Mouse (Mus musculus) CH12.LX (cell line): ENCODE data around the gene Gm3952. TPM values are rescaled to one million over a fixed set of nuclear protein-coding genes. Genes with fewer than 3 reads are reported as not detected.

Experiments
- DNase-seq: peaks from one replicate; pipeline ENCODE4 v3.0.0-alpha.2; 2013; ENCODE audit errors: extremely low read depth
- H3K27ac ChIP-seq: 2 replicates; pipeline ENCODE4 v1.5.1; 2012; ENCODE audit warnings: low read depth, mild to moderate bottlenecking, control low read depth, moderate library complexity; ENCODE audit not compliant: insufficient read depth
- H3K27me3 ChIP-seq: replicated peaks from 2 replicates; pipeline ENCODE3; 2012; ENCODE audit warnings: inconsistent platforms
- H3K36me3 ChIP-seq, 2 experiments: replicated peaks in 1 of 2; 2 replicates each; pipeline versions ENCODE3 to v1.6.1; 2012; ENCODE audit warnings: inconsistent platforms in 1 of 2, low read length in 1 of 2, mild to moderate bottlenecking in 1 of 2, mixed read lengths in 1 of 2, moderate library complexity in 1 of 2; ENCODE audit not compliant: control insufficient read depth in 1 of 2, insufficient read depth in 1 of 2
- H3K4me1 ChIP-seq, 2 experiments: 2 replicates each; pipeline ENCODE4 v1.6.1; 2012; ENCODE audit warnings: inconsistent platforms in 1 of 2, moderate library complexity in 1 of 2; ENCODE audit not compliant: insufficient read depth in 2 of 2, control insufficient read depth in 1 of 2
- H3K4me2 ChIP-seq: 2 replicates; pipeline ENCODE4 v1.6.1; 2012; ENCODE audit warnings: low read depth, mild to moderate bottlenecking, control low read depth; ENCODE audit not compliant: poor library complexity, insufficient read depth, severe bottlenecking
- H3K4me3 ChIP-seq, 3 experiments: fragments of 150-350 bp in 1 of 3; sonication (generic) in 1 of 3; replicated peaks in 1 of 3; 2 replicates each; pipeline versions ENCODE3 to v1.5.1; 2011 to 2012; ENCODE audit warnings: low read depth in 2 of 3, low read length in 2 of 3, mild to moderate bottlenecking in 2 of 3, moderate library complexity in 2 of 3, control low read depth in 1 of 3, improper control_type of control experiment in 1 of 3, inconsistent platforms in 1 of 3, mixed read lengths in 1 of 3; ENCODE audit not compliant: poor library complexity in 1 of 3
- H3K79me2 ChIP-seq: replicated peaks from 2 replicates; pipeline ENCODE4 v1.6.1; 2012; ENCODE audit warnings: mild to moderate bottlenecking, moderate library complexity; ENCODE audit not compliant: control insufficient read depth, poor library complexity, insufficient read depth, severe bottlenecking; ENCODE audit errors: extremely low read depth
- H3K9ac ChIP-seq: 2 replicates; pipeline ENCODE4 v1.6.1; 2012; ENCODE audit warnings: low read depth, mild to moderate bottlenecking, control low read depth, moderate library complexity; ENCODE audit not compliant: insufficient read depth
- H3K9me3 ChIP-seq: replicated peaks from 2 replicates; pipeline ENCODE3; 2012; ENCODE audit warnings: low read length, inconsistent platforms, mixed read lengths
- CHD1 ChIP-seq: IDR thresholded peaks from 2 replicates; pipeline ENCODE4 v1.6.1; 2012; ENCODE audit warnings: low read depth, low read length, improper control_type of control experiment, inconsistent platforms
- CHD2 ChIP-seq: IDR thresholded peaks from 2 replicates; pipeline ENCODE4 v1.6.1; 2011; ENCODE audit warnings: low read length, improper control_type of control experiment
- EP300 ChIP-seq: IDR thresholded peaks from 2 replicates; pipeline ENCODE4 v1.6.1; 2011; ENCODE audit warnings: low read length, improper control_type of control experiment
- ETS1 ChIP-seq: conservative IDR thresholded peaks from 2 replicates; pipeline ENCODE4 v1.6.1; 2012; ENCODE audit warnings: low read depth, mild to moderate bottlenecking, inconsistent platforms, low read length, improper control_type of control experiment, moderate library complexity
- JUND ChIP-seq: conservative IDR thresholded peaks from 2 replicates; pipeline ENCODE4 v1.6.1; 2011; ENCODE audit warnings: low read depth, low read length, improper control_type of control experiment
- KAT2A ChIP-seq: IDR thresholded peaks from 2 replicates; pipeline ENCODE4 v1.6.1; 2012; ENCODE audit warnings: low read length, improper control_type of control experiment, inconsistent platforms; ENCODE audit not compliant: insufficient replicate concordance
- MAX ChIP-seq: IDR thresholded peaks from 2 replicates; pipeline ENCODE4 v1.6.1; 2011; ENCODE audit warnings: low read length, improper control_type of control experiment
- MAZ ChIP-seq: IDR thresholded peaks from 2 replicates; pipeline ENCODE4 v1.6.1; 2012; ENCODE audit warnings: low read depth, mild to moderate bottlenecking, inconsistent platforms, low read length, improper control_type of control experiment, moderate library complexity
- MYC ChIP-seq: IDR thresholded peaks from 2 replicates; pipeline ENCODE4 v1.6.1; 2011; ENCODE audit warnings: low read depth, mild to moderate bottlenecking, improper control_type of control experiment, low read length
- NELFE ChIP-seq: IDR thresholded peaks from 2 replicates; pipeline ENCODE4 v1.6.1; 2011; ENCODE audit warnings: low read depth, low read length, improper control_type of control experiment
- RAD21 ChIP-seq: IDR thresholded peaks from 2 replicates; pipeline ENCODE4 v1.6.1; 2011; ENCODE audit warnings: low read depth, mild to moderate bottlenecking, low read length, improper control_type of control experiment, moderate library complexity
- RCOR1 ChIP-seq: conservative IDR thresholded peaks from 2 replicates; pipeline ENCODE4 v1.6.1; 2012; ENCODE audit warnings: low read depth, mild to moderate bottlenecking, inconsistent platforms, low read length, improper control_type of control experiment
- SMC3 ChIP-seq: IDR thresholded peaks from 2 replicates; pipeline ENCODE4 v1.6.1; 2011; ENCODE audit warnings: low read depth, low read length, improper control_type of control experiment
- USF1 ChIP-seq: IDR thresholded peaks from 2 replicates; pipeline ENCODE4 v1.6.1; 2014; ENCODE audit warnings: low read depth, mild to moderate bottlenecking, inconsistent platforms, low read length, improper control_type of control experiment
- ZKSCAN1 ChIP-seq: IDR thresholded peaks from 2 replicates; pipeline ENCODE4 v1.6.1; 2012; ENCODE audit warnings: low read depth, inconsistent platforms, low read length, improper control_type of control experiment, borderline replicate concordance
- ZMIZ1 ChIP-seq: IDR thresholded peaks from 2 replicates; pipeline ENCODE4 v1.6.1; 2012; ENCODE audit warnings: low read depth, mild to moderate bottlenecking, inconsistent platforms, low read length, improper control_type of control experiment
- ZNF384 ChIP-seq: IDR thresholded peaks from 2 replicates; pipeline ENCODE4 v1.6.1; 2012; ENCODE audit warnings: low read depth, low read length, improper control_type of control experiment, inconsistent platforms
- dilution Hi-C: fragments of 300-500 bp; cut with MboI; formaldehyde crosslinking; loops from 2 replicates; pipeline ENCODE4 v1.14.3; 2020; ENCODE audit warnings: low sequenced_read_pairs; ENCODE audit not compliant: extremely low pct_unique_long_range_greater_than_20kb, extremely low pct_ligation_motif_present
- in situ Hi-C: fragments of 300-500 bp; cut with MboI; formaldehyde crosslinking; loops from 3 replicates; pipeline ENCODE4 v1.14.3; 2019; ENCODE audit warnings: low sequenced_read_pairs, low pct_ligation_motif_present, low pct_unique_long_range_greater_than_20kb, mixed read lengths
- polyA plus RNA-seq: library from polyadenylated mRNA; unstranded; fragments of >175 nt; gene quantifications from 2 replicates; pipeline ENCODE4 v1.2.1, GENCODE M21; 2012; ENCODE audit warnings: low read depth; ENCODE audit not compliant: insufficient read length
- total RNA-seq, 2 experiments: library from RNA; depleted of rRNA; stranded (reverse); fragments of 300-350 nt in 1 of 2; fragments of >200 nt in 1 of 2; gene quantifications; 2 replicates each; pipeline ENCODE4 v1.2.3; 2012 to 2014

Gene Gm3952
- total RNA-seq (2012; rRNA removed) (not detected in 2 replicates), total RNA-seq (2014; rRNA removed) (not detected in 2 replicates), polyA plus RNA-seq (not detected in 2 replicates)

DNA sequence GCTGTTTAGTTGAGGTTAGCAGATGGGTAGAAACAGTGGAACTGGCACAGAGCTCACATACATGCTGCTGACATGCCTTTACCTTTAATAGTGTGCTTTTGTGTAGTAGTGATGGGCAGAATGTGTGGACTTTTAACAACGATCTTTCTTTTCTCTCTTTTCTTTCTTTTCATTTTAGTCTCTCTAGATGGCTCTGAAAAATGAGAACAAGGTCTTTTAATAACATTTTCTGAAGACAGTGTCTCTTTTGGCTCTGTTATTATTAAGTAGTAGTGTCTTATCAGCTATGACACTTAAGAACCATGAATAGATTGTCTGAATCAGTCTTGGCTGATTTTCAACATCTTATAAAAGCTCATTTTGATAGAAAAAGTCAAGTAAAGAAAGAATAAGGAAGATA, at the start of gene Gm3952:
Gene Gm3952 (minus strand): TSS at position 101 of the 400 bp plus-strand sequence.
- TF ChIP-seq SMC3: no peak
- TF ChIP-seq ZNF384: no peak
- TF ChIP-seq MAX: no peak
- TF ChIP-seq KAT2A: no peak
- TF ChIP-seq CHD2: no peak
- TF ChIP-seq NELFE: no peak
- no peak for TF ChIP-seq JUND
- no peak for TF ChIP-seq EP300
- TF ChIP-seq ZKSCAN1: no peak
- no peak for TF ChIP-seq MYC
- no peak for TF ChIP-seq ZMIZ1
- no peak for TF ChIP-seq MAZ
- TF ChIP-seq USF1: no peak
- no peak for TF ChIP-seq CHD1
- TF ChIP-seq ETS1: no peak
- H3K36me3 ChIP-seq: no peaks in the 10 kb centered on the region
- no peak within 1 kb of the TSS for H3K4me3 ChIP-seq
- H3K9ac ChIP-seq: no peak within 1 kb of the TSS
- no peak within 1 kb of the TSS for H3K27ac ChIP-seq
- no peak within 1 kb of the TSS for H3K4me2 ChIP-seq
- dilution Hi-C loops: no loop called here
- no peaks in the 10 kb centered on the region for H3K9me3 ChIP-seq
- H3K4me1 ChIP-seq: no peaks in the 10 kb centered on the region
- no peaks in the 10 kb centered on the region for H3K79me2 ChIP-seq
- in situ Hi-C loops: no loop called here
- no peak for DNase-seq
- no peaks in the 10 kb centered on the region for H3K27me3 ChIP-seq

GRCm38 (mm10) chr8:128843749-128844148, 45.3 kb upstream of the Gm3952 start:
- Histone ChIP-seq H3K4me3 (no peak overlapping the region), H3K9me3 (no peaks in the 10 kb centered on the region), H3K79me2 (no peaks in the 10 kb centered on the region), H3K36me3 (no peaks in the 10 kb centered on the region), H3K9ac (no peak overlapping the region), H3K27ac (no peak overlapping the region), H3K27me3 (no peaks in the 10 kb centered on the region), H3K4me1 (no peaks in the 10 kb centered on the region), H3K4me2 (no peak overlapping the region)
- dilution Hi-C loops (no loop called here), in situ Hi-C loops (no loop called here)
- DNase-seq: no peak
- TF ChIP-seq RCOR1 (no peak), RAD21 (no peak), MYC (no peak)
